Mouse (Mus musculus) frontal cortex, postnatal 36 days (tissue): ENCODE measurements at regions not wholly inside any gene's neighbourhood (a gene's known extent, or its start where the extent isn't known, plus 50 kb on each side); places are given as distances from the start of the nearest gene placed in this dataset.

Experiments
- DNase-seq, 2 experiments: peaks; one replicate each; pipeline ENCODE4 v3.0.0; 2022; ENCODE audit warnings: low spot score in 2 of 2

- no peak for DNase-seq
These were observed 237.9 kb downstream of the Cbln4 start for GRCm38 (mm10) chr2:171805376-171805775.

- peak in 1 of 2 experiments; percentile 30 for DNase-seq
These were observed 242.6 kb downstream of the Cbln4 start for GRCm38 (mm10) chr2:171800511-171801268.

DNA sequence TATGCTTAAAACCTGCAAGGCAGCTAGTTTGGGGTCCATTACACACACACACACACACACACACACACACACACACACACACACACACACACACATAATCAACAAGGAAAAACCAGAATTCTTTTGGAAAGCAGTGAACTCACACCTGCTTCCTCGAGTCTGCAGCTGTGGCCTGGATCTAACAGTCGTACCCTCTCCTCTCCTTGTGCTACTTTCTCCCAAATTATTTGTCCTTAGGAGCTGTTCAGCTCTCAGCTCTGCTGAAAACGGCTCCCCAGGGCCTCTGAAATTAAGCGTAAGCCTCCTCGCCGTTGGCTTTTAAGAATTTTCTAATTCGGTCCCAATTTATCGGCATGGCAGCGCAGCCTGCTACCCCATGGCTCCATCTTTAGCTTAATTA, 243.9 kb downstream of the Cbln4 start:
- DNase-seq, result no peak

DNA sequence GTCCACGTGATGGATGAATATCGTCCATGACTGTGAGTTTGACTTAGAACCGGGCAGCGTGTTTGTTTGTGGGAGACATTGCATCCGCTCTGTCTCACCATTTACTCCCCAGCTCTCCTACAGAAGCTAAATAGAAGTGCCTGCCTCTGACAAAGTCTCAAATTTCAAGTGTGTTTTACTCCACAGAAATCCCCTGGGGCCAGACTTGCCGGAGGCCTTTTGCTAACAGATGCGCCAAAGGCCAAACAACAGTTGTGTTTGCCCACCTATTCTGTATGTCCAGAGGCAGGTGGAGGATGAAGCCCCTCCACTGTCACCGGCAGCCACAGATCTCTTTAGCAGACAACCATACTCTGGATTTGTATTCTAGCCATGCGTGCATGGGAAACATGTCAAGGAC, 252.6 kb downstream of the Cbln4 start:
- DNase-seq, result no peak

DNA sequence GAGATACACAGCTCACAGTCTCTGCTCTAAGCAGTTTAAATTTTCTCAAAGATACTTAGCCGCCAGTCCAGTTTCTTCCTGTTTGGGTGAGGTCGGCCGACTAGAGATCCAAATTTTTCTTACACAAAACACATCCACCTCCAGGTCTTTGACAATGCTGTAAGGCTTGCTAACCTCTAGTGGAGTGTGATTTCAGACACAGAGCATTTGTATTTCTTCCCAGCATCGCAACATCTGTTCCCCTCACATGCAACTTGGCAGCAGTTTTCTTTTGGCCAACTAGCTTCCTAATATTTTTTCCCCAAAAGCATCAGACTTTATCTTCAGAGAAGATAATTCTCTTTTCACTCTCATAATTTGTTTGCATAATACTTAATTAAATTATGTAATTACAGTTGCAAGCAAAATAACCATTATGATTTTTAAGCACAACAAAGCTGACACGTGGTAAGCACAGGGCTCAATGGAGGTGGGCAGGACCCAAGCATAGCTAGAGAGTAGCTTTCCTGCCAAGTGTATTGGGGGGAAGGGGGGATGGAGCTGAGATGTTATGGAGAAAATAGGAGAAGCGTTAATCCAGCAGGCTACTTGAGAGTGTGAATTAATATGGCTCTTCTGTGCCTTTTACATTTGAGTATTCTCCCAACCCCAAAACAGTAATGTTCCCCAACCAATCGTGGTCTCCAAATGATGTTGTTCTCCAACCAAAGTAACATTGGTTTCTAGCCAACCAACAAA, 276.9 kb downstream of the Cbln4 start:
- no peak for DNase-seq

DNA sequence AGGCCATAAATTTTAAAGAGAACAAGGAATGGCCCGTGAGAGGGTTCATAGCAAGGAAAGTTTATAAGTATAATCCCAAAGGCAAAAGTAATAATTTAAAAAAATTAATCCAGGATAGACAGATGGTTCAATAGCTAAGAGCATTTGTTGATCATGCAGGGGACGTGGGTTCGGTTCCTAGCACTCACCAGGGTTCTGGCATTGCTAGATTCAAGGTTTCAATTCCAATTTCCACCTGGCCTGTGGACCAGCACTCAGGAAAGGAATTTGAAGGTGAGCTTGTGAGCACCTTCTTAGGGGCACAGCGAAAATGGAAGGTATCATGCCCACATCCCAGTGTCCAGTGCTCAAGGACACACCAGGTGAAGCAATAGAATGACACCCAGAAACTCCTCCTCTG, 278.2 kb downstream of the Cbln4 start:
- DNase-seq, result no peak

DNA sequence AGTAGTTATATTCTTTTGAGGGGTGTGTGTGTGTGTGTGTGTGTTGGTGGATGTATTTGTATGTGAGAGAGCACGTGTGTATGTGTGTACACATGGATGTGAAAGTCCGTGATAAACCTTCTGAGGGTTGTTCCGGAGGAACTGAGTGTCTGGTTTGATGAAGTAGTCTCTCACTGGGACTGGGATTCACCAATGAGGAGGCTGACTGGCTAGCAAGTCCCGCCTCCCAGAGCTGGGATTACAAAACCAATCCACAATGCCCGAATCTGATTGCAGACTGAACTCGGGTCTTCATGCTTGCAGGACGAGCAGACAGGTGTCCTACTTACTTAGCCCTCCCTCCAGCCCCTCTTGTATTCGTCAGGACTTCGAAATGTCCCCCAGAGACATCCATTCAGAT, 289.8 kb downstream of the Cbln4 start:
- DNase-seq, result no peak

- no peak for DNase-seq
These were observed 296.1 kb downstream of the Cbln4 start for GRCm38 (mm10) chr2:171747162-171747561.

DNA sequence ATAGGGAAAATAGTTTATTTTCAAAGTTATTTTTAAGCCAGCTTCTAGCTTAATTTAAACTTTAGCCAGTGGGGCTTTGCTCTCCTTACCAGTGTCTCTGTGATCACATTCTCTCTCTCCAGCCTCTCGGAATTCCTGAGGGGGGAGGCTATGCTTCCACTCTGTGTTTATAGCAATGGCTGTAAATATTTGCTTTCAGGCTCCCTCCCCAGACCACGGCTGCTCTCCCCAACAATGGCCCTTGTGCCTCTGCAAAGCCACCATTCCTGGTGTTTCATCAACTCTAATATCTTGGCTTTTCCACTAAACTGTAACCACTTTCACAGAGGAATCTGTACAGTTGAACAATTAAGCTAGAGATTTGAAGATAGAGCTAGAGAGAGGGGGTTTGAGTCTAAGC, 300.2 kb downstream of the Cbln4 start:
- no peak for DNase-seq

GRCm38 (mm10) chr2:171742706-171743105, 300.6 kb downstream of the Cbln4 start:
- no peak for DNase-seq

DNA sequence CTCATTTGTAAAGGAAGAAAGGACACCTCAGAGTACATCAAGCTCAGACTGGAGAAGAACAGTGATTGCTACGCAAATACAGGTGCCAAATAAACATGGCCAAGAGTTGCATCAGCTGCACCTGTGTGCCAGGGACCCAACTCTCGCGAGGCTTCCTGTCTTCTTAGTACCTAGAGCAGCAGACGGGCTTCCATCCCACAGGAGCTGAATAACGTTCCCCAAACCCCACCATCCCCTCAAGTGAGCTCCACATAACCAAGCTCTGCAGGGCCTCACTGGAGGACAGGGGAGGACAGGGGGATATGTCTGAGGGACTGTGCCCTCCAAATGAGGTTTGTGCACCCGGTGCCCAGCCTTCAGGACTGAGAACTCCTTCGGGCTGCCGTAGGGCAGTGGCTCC, 305.5 kb downstream of the Cbln4 start:
- DNase-seq, result no peak

- no peak for DNase-seq
These were observed 308.2 kb downstream of the Cbln4 start for GRCm38 (mm10) chr2:171735061-171735490.

- DNase-seq, result no peak
These were observed 308.7 kb downstream of the Cbln4 start for GRCm38 (mm10) chr2:171734634-171734987.

DNA sequence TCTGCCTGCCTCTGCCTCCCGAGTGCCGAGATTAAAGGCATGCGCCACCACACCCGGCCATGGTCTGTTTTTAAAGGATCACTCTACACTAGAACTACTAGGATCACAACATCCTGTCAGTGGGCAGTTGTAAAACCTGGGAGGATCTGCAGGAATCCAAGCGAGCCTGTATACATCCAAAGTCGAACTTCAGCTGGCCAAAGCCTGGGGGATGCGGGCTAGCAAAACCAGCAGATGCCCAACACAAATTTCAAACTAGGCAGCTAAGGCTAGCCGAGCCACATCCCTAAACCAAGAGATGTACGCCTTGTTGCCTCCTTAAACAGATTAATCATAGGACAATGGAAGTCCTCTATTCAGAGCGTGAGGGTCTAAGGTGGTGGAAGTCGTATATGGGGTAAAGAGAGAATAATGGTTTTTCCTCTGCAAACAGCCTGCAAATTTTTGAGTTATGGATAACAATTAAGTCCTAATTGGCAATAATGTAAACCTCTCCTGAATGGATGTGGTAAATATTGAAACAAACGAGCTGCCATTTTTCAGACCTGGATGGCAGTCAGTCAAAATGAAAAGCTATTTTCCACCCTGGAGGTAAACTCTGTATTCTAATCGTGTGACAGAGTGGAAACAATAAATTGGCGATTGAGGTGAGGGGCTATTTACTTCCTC, 309.2 kb downstream of the Cbln4 start:
- no peak for DNase-seq

DNA sequence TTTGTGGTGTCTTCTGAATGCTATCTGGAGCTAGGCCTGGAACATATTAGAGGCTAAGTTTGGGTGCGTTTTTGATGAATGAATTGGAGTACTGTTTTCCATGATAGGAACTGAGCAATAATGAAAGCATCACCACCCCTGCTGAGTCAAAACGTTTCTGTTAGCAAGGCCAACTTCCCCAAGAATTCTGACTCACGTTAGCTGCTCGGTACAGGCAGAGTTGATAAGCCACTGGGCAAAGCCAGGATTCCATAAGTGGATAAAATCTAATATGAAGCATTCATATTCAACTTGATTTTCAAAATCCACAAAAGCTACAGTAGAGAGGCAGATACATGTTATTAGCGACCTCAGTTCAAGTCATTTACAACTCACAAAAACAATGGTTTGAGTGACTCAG, 324.0 kb downstream of the Cbln4 start:
- no peak for DNase-seq

- DNase-seq, result no peak
These were observed 324.4 kb downstream of the Cbln4 start for GRCm38 (mm10) chr2:171718855-171719254.

DNA sequence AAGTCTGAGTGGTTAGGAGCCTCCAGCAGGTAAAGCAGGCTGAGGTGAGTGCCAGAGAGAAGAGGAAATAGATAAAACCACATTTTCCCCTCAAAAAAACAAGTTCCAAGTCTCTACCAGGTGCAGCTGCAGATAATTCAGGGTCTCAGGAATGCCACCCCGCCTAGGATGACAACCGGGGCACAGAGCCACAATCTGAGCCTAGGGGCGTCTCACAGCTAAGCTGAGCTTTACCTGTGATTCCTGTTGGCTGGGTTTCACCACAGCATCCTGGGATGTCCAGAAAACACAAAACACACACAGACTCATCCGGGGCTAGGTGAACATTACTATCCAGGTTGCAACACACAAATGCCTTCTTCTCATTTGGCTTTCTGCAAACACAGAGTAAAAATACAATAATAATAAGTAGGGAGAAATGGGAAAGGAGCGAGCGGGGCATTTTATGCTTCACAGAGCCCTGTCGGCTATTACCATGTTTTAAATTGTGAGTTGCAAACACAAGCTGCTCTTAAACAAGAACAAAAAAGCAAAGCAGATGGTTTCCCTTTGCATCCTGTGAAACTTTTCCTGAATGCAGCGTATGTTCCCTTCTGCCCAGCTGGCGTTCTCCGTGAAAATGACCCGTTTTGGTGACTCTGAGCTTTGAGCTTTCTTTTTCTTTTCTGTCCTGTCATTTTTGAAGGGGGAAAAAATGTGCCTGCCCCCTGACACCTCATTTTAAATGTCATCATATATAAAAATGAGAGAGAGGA, 330.3 kb downstream of the Cbln4 start:
- peak; percentile 11 to 58 for DNase-seq

GRCm38 (mm10) chr2:171693526-171693925, 349.7 kb downstream of the Cbln4 start:
- DNase-seq, result no peak

DNA sequence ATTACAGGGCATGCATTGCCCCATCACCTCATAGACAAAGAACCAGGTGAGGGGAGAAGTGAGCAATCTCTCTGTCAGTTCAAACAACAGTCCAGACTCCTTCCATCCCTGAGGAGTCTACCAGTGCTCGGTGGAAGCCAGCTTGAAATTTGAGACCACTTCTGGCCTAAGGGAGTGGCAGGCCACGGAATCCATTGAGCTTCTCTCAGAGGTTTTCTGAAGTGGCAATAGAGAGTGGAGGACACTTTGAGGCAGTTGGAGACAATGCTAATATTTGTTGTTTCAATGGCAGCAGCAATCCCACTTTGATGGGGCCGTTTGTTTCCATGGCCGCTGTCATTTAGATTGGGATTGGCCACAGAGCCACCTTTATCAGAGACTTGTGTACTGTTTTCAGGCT, 352.5 kb downstream of the Cbln4 start:
- no peak for DNase-seq

DNA sequence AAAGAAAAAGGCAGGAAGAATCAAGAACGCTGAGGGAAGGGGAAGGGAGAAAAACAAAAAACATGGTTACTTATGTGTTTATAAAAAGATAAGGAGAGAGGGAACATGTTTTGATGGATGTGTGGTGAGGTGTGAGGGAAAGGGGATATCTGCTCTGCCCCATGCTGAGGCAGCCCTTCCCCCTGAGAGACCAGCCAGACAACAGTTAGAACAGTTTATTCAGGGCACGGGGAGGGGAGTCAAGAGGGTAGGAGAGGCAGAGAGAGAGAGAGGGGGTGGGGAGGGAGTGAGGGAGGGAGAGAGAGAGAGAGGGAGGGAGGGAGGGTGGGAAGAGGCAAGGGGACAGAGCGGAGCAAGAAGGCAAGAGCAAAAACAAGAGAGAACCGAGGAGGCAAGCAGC, 354.2 kb downstream of the Cbln4 start:
- DNase-seq, result no peak

DNA sequence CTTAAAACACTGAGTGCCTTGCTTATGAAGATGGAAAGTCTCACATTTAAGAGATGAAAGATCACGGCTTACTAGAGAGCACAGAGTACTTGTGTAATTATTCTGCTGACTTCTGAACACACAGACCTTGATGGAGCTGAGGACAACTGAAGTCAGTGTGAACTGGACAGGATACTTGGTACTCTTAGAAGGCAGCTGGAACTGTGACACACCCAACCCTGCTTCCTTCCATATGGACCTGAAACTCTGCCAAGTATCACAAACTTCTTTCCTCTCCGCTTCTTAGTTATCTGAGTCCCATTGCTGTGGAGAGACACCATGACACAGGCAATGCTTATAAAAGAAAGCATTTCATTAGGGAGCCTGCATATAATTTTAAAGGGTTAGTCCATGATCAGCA, 365.3 kb downstream of the Cbln4 start:
- no peak for DNase-seq

GRCm38 (mm10) chr2:171677128-171677527, 366.1 kb downstream of the Cbln4 start:
- no peak for DNase-seq
